Mouse (Mus musculus) MEL-GATA-1-ER (cell line): ENCODE results near the gene St3gal3.

Source experiments
- DNase-seq: peaks from one replicate; pipeline ENCODE4 v3.0.0-alpha.2; 2012; ENCODE audit warnings: low read depth; ENCODE audit errors: extremely low read depth

The St3gal3 gene

DNA sequence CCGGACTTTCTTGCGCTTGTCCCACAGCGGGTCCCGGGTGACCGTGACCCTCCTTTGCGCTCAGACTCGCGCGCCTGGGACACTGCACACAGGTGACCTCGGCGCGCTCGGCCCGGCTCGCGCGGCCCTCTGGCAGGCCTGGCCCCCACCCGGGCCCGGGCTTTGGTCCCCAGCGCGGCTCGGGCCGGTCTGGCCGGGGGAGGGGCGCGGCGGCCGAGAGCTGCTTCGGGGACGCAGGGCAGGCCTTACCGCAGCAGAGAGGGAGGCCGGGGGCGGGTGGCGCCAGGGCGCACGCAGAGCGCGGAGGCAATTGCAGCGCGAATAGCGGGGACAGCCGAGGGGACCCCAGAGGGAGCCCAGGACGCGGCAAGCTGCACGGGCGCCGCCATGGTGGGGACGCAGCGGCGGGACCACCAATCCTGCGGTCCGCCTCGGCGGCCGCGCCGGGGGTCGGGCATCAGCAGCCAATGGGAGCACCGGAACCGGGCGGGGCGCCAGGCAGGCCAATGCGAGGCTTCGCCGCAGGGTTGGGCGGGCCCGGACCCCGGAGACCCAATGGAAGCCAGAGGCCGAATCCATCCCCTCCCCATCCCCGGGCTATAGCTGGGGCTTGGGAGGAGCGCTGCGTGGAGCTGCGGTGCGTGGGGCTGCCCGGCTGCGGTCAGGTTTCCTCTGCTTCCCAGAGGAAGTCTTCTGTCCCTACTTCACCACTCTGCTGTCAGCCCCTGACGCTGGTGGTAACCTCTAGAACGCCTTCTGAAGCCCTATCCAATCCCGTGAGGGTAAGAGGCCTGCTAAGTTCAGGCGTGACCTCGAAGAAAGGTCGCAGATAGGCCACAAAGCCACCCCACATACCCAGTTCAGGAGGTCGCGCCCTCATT is at the start of gene St3gal3:
Gene St3gal3, minus strand, starts transcription at position 430 of the 881 bp plus-strand sequence.
- DNase-seq = peak; percentile 82

DNA sequence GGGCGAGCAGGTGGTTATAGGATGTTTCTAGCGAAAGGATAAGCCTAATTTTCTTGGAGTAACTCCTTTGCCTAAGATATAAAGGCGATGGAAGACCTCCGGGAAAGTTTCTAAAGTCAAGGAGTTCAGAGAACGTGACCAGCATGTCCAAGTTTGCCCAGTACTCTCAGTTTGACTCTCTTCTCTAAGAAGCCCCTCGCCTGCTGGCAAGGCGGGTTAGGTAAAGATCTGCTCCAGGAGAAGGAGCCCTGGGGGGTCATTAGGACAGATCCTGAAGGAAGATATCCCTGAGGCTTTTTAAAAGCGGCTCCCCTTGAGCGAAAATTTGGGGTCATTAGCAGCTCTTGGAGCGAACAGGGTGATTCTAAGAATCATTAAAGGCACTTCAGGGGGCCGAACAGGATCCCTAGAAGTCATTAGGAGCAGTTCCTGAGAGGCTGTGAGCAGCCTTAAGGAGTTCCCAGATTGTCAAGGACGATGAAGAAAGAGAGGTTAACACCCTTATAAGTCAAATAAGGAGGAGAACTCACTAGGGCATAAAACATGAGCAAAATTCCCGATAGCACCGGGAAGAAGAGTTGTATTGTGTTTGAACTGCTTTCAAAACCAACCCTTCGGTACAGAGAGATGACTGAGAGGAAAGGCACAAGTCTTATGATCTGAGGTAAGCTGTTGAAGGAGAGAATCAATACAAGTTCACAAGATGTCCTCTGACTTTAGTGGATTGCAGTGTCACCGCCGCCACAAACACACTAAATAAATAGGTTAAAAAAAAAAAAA is 45.8 kb upstream of the St3gal3 start:
- DNase-seq = peak; percentile 21

DNA sequence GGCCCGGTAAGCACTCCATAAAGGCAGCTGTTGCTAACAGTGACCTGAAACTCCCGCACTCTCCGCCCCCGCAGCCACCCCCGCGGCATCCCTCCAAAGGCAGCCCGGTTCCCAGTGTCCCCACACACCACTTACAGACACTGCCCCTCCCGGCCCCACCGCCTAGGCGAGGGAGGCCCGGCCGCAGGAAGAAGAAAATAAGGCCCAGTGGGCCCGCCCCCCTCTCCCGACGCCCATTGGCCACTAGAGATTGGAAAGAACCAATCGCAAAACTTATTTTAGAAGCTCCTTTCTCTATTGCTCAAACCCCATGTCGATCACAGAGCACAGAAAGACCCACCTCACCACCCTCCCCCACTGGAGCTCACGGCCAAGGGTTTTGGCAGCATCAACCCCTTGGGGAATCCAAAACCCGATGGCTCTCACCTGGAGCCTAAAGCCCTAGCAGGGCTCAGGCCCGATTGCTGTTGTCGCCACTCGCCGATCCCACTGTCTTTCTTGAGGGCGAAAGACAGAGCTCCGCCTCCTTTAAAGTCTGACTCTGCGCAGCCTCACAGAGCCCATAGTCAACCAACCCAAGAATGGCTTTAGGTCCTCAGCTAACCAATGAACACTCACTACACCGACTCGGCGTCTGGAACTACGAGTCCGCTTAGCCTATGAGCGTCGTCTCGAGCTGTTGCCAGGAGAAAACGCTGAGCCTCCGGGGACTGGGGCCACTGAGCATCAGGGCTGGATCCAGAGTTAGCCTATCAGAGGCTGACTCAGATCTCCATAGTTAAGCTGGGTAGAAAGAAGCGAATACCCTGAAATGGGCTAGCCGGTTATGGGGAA is 45.0 kb upstream of the St3gal3 start, which contains the start of gene Kdm4a:
Gene Kdm4a, minus strand, starts transcription at position 577 of the 834 bp plus-strand sequence.
- DNase-seq = peak; percentile 99

DNA sequence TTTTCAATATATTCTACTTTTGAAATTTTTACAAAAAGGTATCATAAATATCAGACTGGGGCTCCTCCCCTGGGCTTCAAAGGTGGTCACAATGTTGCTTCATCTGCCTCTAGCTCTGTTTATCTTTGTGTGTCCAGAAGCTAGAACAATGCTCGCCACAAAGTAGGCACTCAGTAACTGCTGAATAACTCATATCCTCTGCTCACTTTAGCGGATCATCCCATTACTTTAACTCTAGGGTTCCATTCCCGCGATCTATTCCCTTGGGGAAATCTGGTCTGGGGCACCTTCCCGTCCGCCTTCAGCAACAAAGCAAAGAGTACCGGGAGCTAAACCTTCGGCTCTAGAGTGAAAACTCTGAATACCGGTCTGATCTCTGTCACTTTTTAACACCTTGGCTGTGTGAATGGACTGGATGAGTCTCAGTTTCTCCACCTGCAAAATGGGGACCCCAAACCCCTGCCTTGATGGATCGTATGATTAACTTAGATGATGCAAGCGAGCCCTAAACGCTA is 44.3 kb upstream of the St3gal3 start:
- DNase-seq = peak; percentile 18

DNA sequence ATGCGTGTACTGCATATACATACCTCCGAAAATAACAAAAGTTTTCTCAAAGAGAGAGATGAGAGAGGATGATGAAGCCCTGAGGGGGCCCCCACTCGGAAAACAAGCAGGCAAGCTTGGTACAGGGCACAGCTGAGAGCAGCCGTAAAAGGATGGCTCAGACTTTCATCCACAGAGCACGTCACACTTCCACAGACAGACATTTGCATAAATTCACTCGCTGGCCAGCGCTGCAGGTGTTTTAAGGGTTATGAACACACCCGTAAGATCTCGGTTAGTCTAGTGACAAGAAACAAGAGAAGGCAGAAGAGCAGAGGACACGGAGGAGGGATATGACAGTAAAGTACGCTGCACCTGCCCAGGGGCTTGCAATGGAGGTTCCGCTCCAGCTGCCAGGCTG is 37.7 kb upstream of the St3gal3 start:
- no peak for DNase-seq

DNA sequence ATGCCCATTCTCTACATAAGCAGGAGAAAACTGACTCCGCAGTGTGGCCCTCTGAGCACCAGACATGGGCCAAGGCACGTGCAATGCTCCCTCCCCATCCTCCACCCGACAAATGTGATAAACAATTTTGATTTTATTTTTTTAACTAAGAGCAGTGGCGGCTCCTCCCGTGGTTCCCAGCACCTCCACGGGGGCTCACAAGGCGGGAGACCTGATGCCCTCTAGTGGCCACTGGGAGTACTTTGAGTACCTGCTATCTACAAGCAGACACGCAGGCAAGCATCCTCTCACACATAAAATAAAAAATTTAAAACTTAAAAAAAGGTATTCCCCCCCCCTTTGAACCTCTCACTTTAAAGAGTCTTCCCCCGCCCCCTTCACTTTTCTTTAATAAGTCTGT is 36.3 kb upstream of the St3gal3 start:
- no peak for DNase-seq

DNA sequence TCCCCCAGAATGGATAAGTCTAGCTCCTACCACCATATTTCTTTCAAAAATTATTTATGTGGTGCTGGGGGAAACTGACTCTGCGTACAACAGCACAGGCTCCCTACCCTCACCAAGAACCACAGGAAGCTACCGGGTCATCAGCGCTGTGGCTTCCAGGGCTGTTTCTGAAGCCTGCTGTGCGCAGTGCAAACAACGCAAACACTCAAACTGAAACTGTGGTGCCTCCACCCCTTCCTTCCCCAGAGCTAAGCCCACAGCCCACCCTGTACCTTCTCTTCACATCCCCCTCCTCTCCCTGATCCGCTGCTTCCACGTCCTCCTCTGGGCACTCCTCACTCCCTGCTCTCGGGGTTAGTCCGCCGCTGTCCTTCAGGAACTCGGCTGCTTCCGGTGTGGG is 27.4 kb upstream of the St3gal3 start:
- DNase-seq = no peak

DNA sequence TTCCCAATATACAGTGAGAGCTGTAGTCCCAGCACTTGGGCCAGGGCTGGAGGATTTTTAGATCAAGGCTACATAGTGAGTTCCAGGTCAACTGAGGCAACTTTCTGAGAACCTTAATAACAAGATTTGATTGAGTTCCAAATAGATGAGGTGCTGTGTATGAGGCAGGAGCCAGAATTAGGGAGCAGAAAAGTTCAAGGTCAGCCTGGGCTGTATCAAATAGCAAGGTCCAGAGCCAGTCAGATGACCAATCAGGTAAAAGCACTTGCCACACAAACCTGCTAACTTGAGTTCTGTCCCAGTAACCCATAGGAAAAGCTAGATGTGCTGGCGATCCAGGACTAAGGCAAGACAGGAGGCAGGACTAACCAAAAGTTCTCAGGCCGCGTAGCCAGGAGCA is 23.0 kb upstream of the St3gal3 start:
- DNase-seq = no peak

DNA sequence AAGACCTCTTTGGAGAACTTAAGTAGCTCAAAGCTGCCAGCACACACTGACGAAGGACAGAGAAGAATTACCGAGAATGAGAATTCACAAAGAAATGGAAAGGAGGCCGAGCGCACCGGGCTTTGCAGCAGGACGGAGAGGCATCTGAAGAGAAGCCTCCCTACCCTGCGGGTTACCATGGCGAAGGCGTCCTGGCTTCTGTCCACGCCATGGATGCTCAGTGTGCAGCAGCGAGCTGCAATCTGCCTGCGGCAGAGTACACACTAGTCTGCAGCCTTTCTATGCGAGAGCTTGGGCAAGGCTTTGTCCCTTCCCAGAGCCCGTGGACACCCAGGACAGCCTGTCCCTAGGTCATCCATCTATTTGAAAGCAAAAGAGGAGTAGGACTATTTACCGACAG is 21.8 kb upstream of the St3gal3 start:
- no peak for DNase-seq

DNA sequence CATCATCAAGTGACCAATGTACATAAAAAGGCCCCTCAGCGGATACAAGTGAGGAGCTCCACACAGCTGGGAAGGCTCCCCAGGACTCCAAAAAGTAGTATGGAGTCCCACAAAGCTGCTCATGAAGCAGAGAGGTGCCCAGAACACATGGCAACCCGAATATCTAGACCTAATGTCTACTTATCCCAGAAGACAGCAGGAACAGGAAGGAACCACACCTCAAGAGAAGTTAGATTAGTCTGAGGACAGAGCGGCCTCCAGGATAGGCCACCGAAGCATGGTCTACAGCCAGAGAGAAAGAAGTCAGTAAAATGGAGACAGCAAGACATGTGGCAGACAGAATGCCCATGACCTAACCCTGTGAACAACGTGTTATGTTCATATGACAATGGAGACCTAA is 20.2 kb upstream of the St3gal3 start:
- peak; percentile 46 for DNase-seq

DNA sequence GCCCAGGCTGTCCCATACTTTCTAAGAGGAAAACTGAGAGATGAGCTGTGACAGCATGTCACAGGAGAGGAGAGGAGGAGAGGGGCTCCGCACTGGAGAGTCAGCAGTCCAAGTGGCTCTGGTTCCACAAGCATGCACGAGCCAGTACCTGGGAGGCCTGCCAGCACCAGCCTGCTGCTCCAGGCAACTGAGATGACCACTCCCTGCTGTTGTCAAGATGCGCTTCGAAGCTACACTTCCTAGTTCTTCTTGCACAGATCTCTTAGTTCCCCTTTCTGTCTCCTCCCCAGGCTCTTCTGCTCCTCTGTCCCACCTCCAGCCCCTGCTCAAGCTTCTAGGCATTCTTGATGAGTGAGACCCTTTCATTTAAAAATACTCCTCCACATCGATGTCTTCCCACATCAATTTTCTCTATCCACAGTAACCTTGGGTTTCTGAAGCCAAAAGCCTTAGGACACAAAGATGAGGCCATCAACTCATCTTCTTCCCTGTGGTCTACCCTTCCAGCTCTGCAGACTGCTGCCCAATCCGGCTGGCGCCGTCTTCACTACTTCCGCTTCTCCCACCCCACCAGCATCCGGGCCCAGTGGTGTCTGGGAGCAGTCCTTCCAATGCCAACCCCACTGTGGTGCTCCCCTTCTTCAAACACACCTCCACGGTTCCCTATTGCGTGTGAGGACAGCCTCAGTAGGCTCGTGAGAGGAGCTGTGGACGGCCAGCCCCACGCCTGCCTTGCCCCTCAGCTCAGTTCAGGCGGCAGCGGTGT is 17.5 kb upstream of the St3gal3 start:
- peak; percentile 90 for DNase-seq

DNA sequence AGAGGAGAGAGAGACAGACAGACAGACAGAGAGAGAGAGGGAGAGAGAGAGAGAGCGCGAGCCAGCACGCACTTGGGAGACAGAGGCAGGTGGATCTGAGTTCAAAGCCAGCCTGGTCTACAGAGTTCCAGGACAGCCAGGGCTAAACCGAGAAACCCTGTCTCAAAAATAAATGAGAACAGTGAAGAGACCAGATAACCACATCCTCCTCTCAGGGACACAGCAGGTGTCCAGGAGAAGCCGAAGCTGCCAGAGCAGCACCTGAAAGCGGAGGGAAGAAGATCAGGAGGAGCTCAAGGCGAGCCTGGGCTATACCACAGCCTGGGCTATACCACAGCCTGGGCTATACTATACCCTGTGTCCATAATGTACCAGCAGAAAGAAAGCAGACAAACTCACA is 16.1 kb upstream of the St3gal3 start:
- no peak for DNase-seq

DNA sequence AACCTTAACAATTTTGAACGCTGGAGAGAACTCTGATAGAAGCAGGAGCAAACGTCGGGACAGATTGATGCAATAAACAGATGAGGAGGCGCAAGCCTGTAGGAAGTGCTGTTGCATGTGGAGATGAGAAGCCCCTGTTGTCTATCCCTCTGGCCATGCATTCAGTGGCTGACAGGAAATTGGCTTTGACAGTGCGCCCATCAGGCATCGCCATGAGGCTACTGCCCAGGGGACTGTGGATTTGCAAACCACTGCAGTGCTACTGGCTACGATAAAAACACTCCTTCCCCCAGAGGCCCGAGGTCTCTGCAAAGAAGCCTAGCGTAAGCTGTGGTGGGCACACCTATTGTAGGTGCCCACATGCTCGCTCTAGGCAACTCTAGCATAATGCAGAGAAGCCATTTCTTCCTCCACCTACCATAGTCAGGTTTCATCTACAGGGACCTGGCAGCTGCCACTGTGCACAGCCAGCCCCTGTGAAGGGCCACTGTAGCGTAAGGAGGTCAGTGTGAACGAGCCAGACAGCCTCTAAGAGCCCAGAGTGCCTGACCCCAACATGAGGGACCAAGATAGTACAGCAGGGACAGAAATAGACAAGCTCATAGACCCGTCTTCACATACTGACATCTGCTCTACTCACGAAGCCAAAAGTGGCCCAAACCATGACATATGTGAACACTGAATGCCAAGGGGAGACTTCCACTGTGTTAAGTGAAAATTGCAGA is 15.4 kb upstream of the St3gal3 start:
- no peak for DNase-seq

DNA sequence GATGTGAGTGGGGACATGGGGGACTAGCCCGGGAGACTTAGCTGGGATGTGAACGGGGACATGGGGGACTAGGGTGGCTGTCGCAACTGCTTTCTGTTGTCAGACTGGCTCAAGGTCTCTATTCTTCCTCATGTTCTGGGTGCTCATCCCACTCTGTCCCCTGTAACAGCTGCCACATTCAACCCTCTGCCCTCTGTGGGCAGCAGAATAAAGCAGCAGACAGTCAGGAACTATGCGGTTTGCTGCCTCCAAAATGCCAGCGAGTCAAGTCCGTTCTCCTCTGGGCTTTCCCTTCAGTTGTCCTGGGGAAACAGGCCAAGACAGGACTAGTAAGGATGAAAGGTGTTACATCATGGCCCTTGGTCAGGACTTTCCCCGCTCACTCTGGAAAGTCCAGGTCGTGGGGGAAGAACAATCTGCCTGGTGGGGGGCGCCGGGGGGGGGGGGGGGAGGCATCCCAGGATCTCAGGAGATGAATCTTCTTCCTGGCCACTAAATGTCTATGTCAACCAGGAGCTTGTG is 14.4 kb upstream of the St3gal3 start:
- DNase-seq = no peak

DNA sequence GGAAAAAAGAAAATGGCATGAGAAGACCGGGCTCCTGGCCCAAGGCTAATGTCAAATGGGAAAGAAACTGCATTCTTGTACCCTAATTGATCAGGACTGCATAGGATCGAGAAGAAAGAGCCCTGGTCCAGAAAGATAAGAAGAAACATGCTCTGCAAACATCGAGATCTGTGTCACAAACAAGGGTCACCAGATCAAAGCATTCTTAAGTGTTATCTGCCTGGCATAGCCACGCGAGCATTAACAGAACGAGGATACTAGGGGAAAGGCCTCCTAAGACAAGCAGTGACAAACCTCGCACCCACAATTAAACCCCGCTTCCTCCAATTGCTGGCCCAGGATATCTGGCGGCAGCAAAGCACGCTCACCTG is 13.6 kb upstream of the St3gal3 start:
- DNase-seq = no peak

DNA sequence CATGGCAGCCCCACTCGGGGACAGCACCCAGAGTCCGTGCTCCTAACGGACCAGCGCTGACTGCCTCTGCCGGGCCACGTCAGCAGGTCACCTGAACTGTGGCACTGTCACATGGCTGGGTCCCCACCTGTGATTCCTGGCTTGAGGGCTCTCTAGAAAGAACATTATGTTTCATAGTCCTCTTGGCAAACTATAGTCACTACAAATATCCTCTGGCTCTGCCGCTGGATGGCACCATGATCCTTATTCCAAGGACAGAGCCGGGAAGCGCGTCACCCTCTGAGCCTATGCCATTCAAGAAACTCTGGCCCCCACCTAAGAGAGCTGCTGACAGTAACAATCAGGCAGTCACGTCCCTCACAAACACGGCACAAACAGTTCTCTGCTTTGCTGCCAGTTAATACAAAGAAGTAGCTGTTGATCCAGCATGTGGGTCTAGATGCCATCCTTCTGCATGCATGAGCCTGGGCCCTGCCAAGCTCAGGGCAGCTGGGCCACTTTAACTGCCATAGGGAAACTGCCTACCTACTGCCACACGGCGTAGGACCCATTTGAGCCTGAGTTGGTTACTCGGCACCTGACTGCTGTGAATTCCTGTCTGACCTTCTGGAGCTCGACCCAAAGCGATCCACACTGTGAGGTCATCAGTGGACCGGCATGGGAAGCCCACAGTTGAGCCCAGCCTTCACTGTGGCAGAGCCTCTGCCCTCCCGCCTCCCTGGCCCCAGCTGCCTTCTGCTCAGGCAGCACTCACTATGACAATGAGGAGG is 13.0 kb upstream of the St3gal3 start:
- DNase-seq = no peak

DNA sequence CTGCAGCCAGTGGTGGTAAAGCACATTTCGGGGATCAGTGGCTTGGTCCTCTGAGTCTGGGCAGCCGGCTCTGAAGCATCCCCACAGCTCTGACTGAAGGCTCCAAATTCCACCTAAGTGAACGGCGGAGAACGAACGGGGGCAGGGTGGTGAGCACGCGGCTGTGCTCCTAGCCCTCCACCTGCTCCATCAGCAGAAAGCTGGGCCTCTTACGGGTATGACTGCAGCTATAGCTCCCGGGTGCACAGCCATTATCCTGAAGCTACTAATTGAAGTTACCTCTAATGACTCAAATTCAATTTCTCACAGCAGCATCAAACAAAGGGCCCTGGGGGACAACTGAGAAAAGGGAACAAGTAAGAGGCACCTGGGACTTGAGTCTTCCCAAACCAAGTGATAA is 12.4 kb upstream of the St3gal3 start:
- DNase-seq = no peak

DNA sequence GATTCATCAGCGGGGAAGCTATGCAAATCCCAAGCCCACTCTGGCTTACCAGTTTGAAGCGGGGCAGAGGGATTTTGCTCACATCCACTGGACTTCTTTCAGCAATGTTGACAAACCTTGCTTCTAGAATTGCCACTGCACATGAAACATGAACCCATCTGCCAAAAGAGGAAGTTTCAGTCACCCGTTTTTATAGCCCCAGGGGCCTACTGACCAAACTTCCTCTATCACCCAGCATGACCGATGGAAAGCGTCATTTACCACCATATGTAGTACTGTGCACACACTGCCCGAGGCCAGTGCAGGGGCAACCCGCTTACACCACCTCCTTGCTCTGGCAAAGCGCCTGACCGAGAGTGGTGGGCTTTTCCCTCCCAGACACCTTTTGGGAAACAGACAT is 9.6 kb upstream of the St3gal3 start:
- peak; percentile 75 for DNase-seq

DNA sequence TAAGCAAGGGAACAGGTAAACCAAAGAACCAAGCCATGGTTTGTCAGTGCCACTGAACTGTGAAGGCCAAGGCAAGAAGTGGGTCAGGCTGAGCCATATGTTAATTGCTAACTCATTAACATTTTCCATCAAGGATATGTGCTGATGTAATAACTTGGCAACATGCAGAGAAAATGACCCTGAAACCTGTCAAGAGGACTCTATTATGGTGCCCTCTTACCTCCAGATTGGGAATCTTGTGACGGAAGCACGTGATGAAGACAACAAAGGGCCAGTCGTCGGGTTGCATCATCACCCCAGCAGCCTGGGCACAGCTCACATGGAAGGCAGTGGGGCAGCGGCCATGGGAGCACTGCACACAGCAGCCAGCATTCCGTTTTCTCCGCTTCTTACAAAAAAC is 9.0 kb upstream of the St3gal3 start:
- DNase-seq = no peak
